Mouse (Mus musculus) gastrocnemius, postnatal 25 days (tissue): ENCODE measurements around the gene Vps39. TPM values are rescaled to one million over a fixed set of nuclear protein-coding genes. Genes with fewer than 3 reads are reported as not detected.
A peak's percentile ranks its signal among the peaks of the same experiment; 100 is the strongest.

Experiments
- DNase-seq: peaks from one replicate; pipeline ENCODE4 v3.0.0; 2022
- long read RNA-seq, 2 experiments: library from polyadenylated mRNA; stranded (forward); transcript quantifications; one replicate each; pipeline ENCODE4 v2.0.0; 2021
- total RNA-seq, 2 experiments: library from RNA; stranded (reverse); gene quantifications; 1 replicate in 1 of 2; 2 replicates in 1 of 2; pipeline ENCODE4 v1.2.3; 2021

Gene Vps39
- 10 to 100 TPM; 15.7 to 20.1 TPM for total RNA-seq
- long read RNA-seq, experiment 1, full-length matches to known transcripts = 3 of 11 reads
- long read RNA-seq, experiment 1, partial matches to known transcripts = 0 of 11 reads
- long read RNA-seq, experiment 1, other reads (novel, unspliced or antisense) = 8 of 11 reads
- long read RNA-seq, experiment 2, full-length matches to known transcripts = 24 of 38 reads
- long read RNA-seq, experiment 2, partial matches to known transcripts = 4 of 38 reads
- long read RNA-seq, experiment 2, other reads (novel, unspliced or antisense) = 10 of 38 reads

DNA sequence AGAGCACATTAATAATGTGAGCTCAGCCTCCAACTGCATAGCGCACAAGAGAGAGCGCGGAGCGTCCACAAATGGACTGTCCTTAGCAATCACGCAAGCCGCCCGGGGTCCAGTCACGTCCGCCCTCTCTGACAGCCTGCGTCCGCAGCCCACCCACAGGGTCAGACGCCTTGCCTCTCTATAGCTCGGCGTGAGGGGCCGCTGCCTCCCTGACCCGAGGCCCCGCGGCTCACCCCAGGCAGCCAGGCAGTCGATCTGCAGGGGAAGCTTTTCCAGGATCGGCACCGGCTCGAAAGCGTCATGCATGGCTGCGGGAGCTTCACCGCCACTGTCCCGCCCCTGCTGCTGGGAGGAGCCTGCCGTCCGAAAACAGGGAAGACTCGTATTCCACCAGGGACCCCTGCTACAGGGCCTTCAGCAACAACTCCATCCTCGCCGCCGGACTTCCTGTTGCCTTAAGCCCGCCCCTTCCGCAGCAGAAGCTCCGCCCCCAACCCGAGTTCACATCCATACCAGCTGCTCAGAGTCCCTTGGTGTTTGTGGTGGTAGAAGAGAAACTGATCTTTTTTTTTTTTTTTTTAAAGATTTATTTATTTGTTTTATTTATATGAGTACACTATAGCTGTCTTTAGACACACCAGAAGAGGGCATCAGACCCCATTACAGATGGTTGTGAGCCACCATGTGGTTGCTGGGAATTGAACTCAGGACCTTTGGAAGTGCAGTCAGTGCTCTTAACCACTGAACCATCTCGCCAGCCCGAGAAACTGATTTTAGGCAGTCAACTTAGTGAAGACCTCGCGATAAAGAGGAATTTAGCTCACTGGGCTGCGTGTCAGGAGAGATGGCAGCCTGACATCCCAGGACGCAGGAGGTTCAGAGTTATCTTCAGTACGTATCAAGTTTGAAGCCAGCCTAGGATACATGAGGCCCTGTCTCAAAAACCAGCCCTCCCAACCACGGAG is at the start of gene Vps39:
Gene Vps39, minus strand, starts transcription at position 456 of the 965 bp plus-strand sequence.
- DNase-seq = peak; percentile 84

GRCm38 (mm10) chr2:120397951-120398350 is 45.0 kb upstream of the Vps39 start:
- no peak for DNase-seq

- no peak for DNase-seq
Measured at GRCm38 (mm10) chr2:120392406-120392805, 39.5 kb upstream of the Vps39 start.

DNA sequence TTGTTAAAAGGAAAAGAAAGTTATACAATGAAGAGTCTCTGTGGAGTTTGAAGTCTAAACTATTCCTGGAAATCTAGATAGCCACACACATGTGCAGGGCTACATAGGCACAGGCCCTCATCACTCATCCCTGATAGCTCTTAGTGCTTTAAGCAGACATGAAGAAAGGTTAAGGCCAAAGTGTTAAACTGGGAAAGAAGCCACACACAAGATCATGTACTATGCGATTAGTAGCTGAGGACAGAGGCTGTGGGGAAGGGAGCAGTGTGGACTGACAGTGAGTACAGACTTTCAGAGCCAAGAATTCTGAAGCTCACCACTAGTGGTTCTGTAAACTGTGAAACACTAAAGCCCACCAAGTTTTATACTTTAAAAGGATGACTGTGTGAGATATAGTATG is 38.0 kb upstream of the Vps39 start:
- no peak for DNase-seq

DNA sequence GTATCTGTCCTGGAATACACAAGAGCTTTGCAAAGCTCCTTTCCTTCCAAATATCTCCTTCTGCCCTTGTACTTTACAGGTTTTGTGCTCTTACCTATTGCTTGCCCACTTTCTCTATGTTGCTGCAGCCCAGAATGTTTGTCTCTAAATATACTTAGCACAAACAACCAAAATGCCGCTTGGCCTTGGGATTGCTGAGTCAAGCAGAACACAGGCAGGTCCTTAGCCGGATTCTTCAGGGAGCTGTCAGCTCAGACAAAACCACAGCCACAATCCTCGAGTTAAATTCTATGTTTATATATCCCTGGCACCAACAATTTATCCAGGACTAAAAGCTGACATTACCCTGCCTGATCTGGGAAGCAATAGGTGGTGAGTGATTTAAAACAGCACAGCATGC is 36.4 kb upstream of the Vps39 start:
- no peak for DNase-seq

- DNase-seq = no peak
Measured at GRCm38 (mm10) chr2:120387291-120387690, 34.4 kb upstream of the Vps39 start.

DNA sequence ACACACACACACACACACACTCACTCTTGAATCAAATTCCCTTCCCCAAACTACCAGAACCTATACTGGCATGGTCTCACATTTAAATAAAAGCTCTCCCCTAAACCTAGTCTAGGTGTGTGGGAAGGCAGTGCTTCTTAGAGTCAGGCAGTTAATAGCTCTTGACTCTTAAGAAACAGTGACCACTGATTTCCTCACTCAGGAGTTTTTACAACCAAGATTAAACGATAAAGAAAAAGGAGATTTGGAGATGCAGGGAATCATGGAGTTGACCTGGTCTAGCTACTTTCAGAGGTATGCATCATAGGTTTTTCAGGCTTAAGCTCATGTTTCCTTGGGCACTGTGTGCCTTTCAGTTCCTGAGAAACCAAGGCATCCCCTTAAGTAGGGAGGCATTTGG is 33.3 kb upstream of the Vps39 start:
- no peak for DNase-seq

- no peak for DNase-seq
Measured at GRCm38 (mm10) chr2:120373858-120374257, 20.9 kb upstream of the Vps39 start.

- DNase-seq = no peak
Measured at GRCm38 (mm10) chr2:120367416-120368207, 14.7 kb upstream of the Vps39 start.

DNA sequence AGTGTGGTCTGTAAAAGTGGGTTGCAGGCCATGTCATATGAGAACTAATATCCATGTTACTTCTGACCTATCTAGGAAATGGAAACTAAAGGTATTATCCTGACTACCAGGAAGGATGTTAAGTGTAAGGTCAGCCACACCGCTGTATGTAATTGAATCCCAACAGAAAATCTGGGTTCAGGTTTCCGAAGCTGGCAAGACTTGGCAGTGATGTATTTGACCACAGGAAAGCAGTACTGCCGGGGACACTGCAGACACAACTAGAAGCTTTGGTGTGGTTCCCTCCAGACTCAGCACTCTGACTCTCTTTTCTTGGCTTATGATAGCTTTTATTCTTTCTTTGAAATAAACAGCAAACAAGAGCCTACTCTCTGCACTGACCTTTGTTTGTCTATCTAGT is 13.6 kb upstream of the Vps39 start:
- DNase-seq = no peak

GRCm38 (mm10) chr2:120360425-120360824 is 7.5 kb upstream of the Vps39 start:
- no peak for DNase-seq

DNA sequence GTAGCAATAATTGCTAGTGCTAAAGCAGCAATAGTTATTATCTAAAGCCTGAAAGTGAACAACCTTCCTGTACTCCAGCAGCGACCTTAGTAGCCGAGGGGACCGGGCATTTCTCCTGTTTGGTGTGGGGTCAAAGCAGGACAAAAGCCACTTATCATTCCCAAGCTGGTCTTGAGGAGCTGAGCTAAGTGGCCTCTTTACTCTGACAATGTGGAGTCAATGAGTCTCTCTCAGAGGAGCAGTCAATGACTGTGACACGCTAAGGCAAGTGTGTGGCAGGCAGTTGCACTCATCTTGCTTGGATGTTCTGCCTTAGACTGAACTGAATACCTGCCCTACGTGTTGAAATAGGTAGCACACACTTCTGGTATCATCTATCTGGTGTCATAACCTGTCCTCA is 1.6 kb downstream of the Vps39 start:
- no peak for DNase-seq

GRCm38 (mm10) chr2:120348120-120348519 is 4.8 kb downstream of the Vps39 start:
- DNase-seq = no peak

- DNase-seq = no peak
Measured at GRCm38 (mm10) chr2:120341741-120342140, 11.2 kb downstream of the Vps39 start.

DNA sequence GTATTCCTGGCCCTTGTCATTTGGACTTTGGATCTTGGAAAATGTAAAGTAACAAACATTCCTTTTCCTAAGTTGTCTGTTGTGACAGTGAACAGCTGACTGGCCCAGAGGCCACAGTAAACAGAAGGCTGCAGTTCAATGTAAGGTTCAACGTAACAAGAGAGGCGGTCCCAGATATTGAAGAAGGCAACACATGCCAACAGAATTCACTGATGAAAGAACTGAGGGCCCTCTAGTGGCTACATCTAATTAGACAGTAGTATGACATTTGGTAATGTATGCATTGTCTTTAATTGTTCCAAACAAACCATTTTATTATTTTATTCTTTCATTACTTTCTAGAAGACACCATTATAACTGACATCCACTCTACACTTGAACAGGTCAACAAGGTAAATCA is 15.1 kb downstream of the Vps39 start:
- DNase-seq = no peak

DNA sequence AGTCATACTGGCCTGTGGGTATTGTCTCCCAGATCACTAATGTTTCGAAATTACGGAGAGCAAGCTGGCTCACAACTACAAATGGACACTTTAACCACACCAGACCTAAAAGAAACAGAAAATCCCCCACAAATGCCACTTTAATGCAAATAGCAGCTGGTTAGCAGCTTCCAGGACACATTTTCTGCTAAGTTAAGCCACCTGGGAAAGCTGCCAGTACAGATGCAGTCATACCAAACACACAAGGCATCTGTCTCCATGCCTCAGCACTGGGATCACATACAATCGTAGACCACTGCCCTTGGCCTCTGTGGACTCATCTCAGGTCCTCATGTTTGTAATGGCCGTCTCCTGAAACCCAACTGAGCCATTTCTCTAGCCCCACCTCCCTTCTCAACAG is 21.4 kb downstream of the Vps39 start:
- DNase-seq = no peak

DNA sequence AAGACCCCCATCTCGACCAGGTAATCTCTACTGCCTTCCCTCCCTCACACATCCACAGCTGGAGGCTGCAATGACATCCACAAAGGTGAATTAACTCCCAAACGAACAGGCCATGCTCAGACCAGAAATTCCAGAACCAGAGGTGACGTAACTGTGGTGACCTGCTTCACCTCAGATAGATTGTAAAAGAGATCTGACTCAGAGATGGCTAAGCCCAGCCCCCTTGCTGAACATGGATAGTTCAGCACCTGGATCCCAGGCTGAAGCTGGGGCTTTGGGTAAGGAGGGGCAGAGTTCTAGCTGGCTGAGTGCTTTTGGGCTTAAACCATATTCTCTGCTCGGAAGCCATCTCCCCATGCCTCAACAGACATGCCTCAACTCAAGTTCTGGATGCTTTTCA is 37.9 kb downstream of the Vps39 start:
- DNase-seq = no peak

GRCm38 (mm10) chr2:120314487-120314886 is 38.5 kb downstream of the Vps39 start:
- no peak for DNase-seq

DNA sequence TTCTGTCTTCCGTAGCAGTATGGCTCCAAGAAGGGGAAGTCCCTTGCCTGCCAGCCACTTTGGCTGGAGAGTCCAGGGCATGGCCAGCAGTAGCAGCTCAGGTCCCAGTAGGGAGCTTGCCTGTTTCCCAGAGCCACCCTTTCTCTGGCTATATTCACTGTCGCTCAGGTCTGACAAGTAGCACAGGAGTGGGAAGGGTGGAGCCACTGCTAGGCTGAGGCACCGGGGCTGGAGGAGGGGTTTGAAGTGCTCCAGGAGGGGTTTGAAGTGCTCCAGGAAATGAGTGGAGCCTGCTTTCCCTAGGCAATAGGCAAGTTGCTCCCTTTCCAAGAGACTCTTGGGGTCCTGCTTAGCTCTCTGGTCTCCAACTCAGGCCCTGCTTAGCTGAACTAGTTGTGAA is 39.0 kb downstream of the Vps39 start, which contains the start of gene Pla2g4f:
Gene Pla2g4f, minus strand, starts transcription at position 190 of the 400 bp plus-strand sequence.
- no peak for DNase-seq

DNA sequence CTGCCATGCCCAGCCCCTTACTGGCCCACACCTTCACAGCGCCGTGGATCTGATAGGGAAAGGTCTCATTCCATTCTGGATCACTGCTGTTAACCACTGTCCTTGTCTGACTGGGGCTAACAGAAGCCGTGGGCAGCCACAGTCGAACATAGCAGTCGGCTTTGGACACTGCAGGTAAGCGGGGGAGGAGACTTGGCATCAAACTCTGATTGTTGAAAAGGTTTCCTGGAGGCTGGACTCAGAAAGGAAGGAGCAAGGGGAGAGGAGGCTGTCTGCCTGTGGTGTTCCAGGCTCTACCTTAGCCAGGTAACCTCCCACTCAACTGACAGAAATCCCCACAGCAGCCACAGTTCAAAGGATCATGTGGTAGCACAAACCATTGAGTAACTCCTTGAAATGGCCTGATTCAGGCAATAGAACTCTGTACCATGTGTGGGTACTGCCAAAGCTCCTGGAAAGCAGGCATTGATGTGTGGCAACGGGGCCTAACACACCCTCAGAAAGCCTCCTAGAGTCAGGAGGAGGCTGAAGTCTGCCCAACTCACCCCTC is 40.6 kb downstream of the Vps39 start:
- no peak for DNase-seq

GRCm38 (mm10) chr2:120304113-120304512 is 48.8 kb downstream of the Vps39 start:
- DNase-seq = no peak

- DNase-seq = no peak
Measured at GRCm38 (mm10) chr2:120301076-120301475, 51.9 kb downstream of the Vps39 start.
